Mouse (Mus musculus): ENCODE results near the gene Olfr1373. TPM values are rescaled to one million over a fixed set of nuclear protein-coding genes. Genes with fewer than 3 reads are reported as not detected.

Gene Olfr1373
- not detected in 2 replicates for polyA plus RNA-seq (2012; ENCODE audit: low replicate concordance)

DNA sequence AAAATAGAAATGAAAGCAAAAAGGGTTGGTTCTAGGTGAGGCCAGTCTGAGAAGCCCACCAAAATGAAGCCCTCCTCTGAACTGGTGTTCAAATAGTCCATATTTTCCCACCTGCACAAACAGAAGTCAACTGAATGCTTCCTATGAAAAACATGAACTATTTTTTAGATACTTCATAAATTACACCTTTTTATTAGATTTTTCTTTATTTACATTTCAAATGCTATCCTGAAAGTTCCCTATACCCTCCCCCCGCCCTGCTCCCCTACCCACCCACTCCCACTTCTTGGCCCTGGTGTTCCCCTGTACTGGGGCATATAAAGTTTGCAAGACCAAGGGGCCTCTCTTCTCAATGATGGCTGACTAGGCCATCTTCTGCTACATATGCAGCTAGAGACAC lies at the start of gene Olfr1373:
Olfr1373 (minus strand) TSS at position 101 of the 400 bp plus-strand sequence.

DNA sequence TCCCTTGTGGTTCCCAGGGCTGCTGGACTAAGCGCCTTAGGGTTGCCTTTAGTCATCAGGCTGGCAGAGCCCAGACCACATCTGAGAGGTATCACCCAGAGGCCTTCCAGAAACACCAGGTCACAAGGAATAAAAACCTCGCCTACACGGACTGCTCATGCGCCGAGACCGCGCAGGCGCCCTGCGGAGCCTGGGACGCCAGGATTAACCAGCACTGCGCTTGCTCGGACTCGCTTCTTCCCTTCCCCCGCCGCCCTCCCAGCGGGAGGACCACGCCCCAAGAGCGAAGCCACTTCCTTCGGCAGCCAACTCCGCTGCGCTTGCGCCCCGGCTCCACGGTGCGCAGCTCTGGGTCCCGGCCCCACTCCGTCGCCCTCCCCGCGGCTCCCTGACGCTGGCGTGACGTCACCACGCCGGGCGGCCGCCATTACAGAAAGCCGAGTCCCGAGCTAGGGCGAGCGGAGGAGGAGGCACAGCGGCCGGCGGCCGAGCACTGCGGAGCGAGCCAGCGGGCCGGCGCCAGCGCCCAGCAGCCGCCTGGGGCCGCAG lies 46.9 kb downstream of the Olfr1373 start, which contains the start of gene Ppp2ca:
Ppp2ca (plus strand) TSS at position 284 of the 549 bp plus-strand sequence.

Other genes starting within 250 kb of the Olfr1373 start
- 25.6 and 29.4 TPM in 2 replicates for gene Cdkn2aipnl, start 177.9 kb downstream of the Olfr1373 start, polyA plus RNA-seq (2012; ENCODE audit: low replicate concordance)
- gene Ube2b, start 144.8 kb downstream of the Olfr1373 start, polyA plus RNA-seq (2012; ENCODE audit: low replicate concordance) = 256 and 265 TPM in 2 replicates
- 1.5 and 2.3 TPM in 2 replicates for gene Cdkl3, start 141.3 kb downstream of the Olfr1373 start, polyA plus RNA-seq (2012; ENCODE audit: low replicate concordance)
- gene Ppp2ca, start 46.8 kb downstream of the Olfr1373 start, polyA plus RNA-seq (2012; ENCODE audit: low replicate concordance) = 9.4 and 12.4 TPM in 2 replicates
- not detected in 2 replicates for gene Olfr1371, start 68.5 kb upstream of the Olfr1373 start, polyA plus RNA-seq (2012; ENCODE audit: low replicate concordance)
- gene Skp1a, start 86.5 kb upstream of the Olfr1373 start, polyA plus RNA-seq (2012; ENCODE audit: low replicate concordance) = 3.8 and 14.4 TPM in 2 replicates
- gene Tcf7, start 137.5 kb upstream of the Olfr1373 start, polyA plus RNA-seq (2012; ENCODE audit: low replicate concordance) = 309 and 338 TPM in 2 replicates
- 7.5 and 16.4 TPM in 2 replicates for gene Vdac1, start 215.3 kb upstream of the Olfr1373 start, polyA plus RNA-seq (2012; ENCODE audit: low replicate concordance)